Mouse (Mus musculus): ENCODE measurements at regions not wholly inside any gene's neighbourhood (a gene's known extent, or its start where the extent isn't known, plus 50 kb on each side); places are given as distances from the start of the nearest gene placed in this dataset.

DNA sequence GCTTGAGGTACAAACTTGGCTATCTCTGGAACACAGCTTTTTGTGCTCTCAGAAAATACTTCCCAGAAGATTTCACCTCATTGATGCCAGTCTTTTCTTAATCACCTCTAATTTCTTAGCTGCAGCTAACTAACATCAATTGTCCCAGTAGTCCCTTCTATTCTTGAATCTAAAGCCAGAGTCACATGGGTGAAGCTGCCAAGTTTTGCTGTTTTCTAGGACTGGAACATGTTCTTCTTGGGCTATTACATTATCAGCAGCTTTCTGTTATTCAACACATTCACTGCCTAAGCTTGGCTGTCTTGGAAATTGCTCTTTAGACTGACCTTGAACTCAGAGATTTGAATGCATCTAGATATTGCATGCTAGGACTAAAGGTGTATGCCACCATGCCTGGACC is 583.9 kb downstream of the Cetn3 start:
- DNase-seq (ENCODE audit: low spot score), result no peak

GRCm38 (mm10) chr13:82371579-82371978 is 588.7 kb downstream of the Cetn3 start:
- no peak for DNase-seq (ENCODE audit: low spot score)

GRCm38 (mm10) chr13:82372612-82373011 is 589.7 kb downstream of the Cetn3 start:
- peak; percentile 8 for DNase-seq (ENCODE audit: low spot score)

GRCm38 (mm10) chr13:82392908-82393307 is 610.0 kb downstream of the Cetn3 start:
- no peak for DNase-seq (ENCODE audit: low spot score)

DNA sequence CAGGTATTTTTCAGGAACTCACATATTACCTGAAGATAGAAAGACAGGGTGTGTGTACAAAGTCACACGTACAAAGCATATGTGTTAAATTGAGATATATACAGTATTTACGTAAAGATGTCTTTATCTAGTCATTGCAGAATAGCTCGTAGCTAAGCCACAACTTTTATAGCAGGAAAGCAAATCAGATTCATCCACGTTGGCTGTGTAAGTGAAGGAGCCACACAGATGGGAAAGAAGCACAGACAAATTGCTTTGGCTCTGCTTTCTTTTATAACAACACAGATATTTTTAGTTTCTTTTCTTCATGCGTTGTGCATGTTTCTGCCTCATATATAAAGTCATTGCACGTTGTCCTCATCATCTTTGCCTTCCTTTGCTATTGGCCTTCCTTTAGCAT is 610.6 kb downstream of the Cetn3 start:
- DNase-seq (ENCODE audit: low spot score), result no peak

DNA sequence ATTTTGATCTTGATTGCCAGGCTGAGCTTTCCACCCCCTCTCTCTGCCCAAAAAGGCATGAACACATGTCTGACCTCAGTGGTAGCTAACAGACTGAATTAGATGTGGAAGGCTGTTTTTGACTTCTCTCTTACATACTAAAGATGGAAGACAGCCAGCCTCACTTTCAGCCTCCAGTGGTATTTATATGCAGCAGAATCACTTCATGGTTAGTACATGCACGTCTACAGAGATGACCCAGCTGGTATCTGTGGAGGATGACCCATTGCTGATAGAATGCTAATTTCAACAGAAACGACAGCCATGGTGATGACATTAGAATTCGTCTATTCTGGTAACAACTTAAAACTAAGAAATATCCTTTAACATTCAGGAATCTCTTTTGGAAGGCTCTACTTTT is 630.8 kb downstream of the Cetn3 start:
- DNase-seq (ENCODE audit: low spot score), result no peak

DNA sequence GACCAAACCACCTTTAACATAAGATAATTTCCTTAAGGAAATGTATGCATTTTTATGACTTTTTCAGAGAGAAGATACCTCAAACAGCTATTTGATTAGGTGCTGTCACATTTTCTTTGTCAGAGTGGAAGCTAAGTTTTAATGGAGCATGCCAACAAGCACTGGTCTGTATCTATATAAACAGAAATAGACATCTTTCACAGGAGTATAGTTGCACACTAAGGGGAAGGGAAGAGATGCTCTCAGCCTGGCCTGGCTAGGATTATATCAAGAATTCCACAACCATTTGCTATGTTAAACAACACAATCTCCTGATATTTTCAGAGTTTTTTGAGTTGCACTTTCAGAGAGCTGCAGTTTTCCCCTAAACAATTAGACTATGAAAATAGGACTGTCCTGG is 638.1 kb downstream of the Cetn3 start:
- DNase-seq (ENCODE audit: low spot score), result no peak

GRCm38 (mm10) chr13:82423911-82424654 is 641.2 kb downstream of the Cetn3 start:
- no peak for DNase-seq (ENCODE audit: low spot score)

GRCm38 (mm10) chr13:82424732-82425341 is 642.0 kb downstream of the Cetn3 start:
- DNase-seq (ENCODE audit: low spot score), result no peak

GRCm38 (mm10) chr13:82432411-82432810 is 649.5 kb downstream of the Cetn3 start:
- DNase-seq (ENCODE audit: low spot score), result no peak

DNA sequence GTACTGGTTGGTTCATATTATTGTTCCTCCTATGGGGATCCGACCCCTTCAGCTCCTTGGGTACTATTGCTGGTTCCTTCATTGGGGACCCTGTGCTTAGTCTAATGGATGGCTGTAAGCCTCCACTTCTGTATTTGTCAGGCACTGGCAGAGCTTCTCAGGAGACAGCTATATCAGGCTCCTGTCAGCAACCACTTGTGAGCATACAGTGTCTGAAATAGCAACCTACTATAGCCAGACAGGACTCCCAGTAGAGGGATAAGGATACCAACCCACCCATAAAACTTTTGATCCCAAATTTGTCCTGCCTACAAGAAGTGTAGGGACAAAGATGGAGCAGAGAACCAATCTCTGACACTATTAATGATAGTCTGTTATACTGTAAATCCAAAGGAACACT is 656.4 kb downstream of the Cetn3 start:
- no peak for DNase-seq (ENCODE audit: low spot score)

GRCm38 (mm10) chr13:82453650-82454049 is 670.8 kb downstream of the Cetn3 start:
- no peak for DNase-seq (ENCODE audit: low spot score)

DNA sequence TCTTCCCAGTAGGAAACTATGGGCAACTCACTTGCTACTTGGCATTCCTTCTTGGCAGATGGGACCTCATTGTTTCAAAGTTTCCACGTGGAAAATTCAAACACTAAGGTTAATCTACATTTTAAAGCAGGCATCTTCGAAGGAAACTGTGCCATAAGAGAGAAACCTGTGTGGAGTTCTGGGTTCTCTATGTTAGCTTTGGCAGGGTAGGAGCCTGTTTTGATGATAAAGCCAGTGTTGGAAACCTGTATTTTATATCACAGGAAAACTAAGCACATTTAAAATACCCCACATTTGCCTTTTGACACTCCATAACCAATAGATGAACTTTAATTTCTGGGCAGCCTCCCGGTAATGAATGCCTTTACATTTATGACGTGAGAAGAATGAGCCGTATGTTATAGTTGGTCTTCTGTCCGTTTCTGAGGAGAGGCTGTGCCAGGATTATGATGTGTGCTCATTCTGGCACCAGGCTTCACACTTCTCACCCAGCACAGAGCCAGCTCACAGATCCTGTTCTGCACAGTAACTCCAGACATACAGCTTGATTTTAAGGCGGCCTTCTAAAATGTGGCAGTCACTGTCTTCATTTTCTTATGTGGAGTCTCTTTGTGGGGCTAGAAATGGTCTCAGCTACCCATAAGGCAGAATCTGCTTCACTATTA is 700.5 kb downstream of the Cetn3 start:
- no peak for DNase-seq (ENCODE audit: low spot score)

- DNase-seq (ENCODE audit: low spot score), result no peak
Measured at GRCm38 (mm10) chr13:82496606-82497005, 713.7 kb downstream of the Cetn3 start.

DNA sequence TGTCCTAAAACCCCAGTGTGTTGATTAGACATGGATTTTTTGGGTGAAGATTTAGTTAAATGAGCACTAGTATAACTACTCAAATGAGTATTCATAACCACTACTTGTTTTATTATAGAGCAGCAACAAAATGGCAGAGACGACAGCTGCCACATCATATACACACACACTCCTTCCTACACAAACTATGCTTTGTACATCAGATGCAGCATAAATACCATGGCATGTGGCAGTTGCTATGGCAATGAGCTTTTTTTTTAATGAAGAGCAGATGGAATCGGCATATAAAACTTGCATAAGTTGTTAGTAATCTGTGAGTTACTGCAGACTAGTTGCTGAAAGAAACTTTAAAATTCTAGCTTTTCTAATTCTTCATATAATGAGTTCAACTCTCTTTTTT is 725.3 kb downstream of the Cetn3 start:
- DNase-seq (ENCODE audit: low spot score), result no peak

- DNase-seq (ENCODE audit: low spot score), result no peak
Measured at GRCm38 (mm10) chr13:82509512-82509911, 726.6 kb downstream of the Cetn3 start.
